8 mouse cellular contexts compared by ENCODE assay signal in genomic region chr6:67138302-67139011, GRCm38 (mm10).
DNase-seq lines count a peak whose midpoint lies in the region; ATAC-seq and TF ChIP-seq lines count a peak whose summit lies in the region.

No protein-coding gene starts in this region.

- no peak for ATAC-seq in heart, embryonic 12.5 days (ENCODE audit: insufficient number of reproducible peaks, low FRiP score)
- no peak for ATAC-seq in midbrain, embryonic 11.5 days (ENCODE audit: low FRiP score)

- H3K4me3 ChIP-seq in heart, embryonic 12.5 days, result no peak overlapping the region
- H3K4me3 ChIP-seq in ES-Bruce4 (ENCODE audit: low read depth, low read length), result 0 out of 2 replicates have a peak overlapping the region, but pooled peaks have one; percentile 1
- no peak overlapping the region for H3K4me3 ChIP-seq in cortical plate, adult 2 months (ENCODE audit: insufficient read depth, low read length)
- no peak overlapping the region for H3K4me3 ChIP-seq in midbrain, embryonic 11.5 days (ENCODE audit: low read depth, low read length)

- H3K27ac ChIP-seq in heart, embryonic 12.5 days (ENCODE audit: poor library complexity, severe bottlenecking), result no peak overlapping the region
- no peak overlapping the region for H3K27ac ChIP-seq in ES-Bruce4 (ENCODE audit: insufficient read depth, low read length)
- H3K27ac ChIP-seq in cortical plate, adult 2 months (ENCODE audit: insufficient read depth, low read length), result no peak overlapping the region
- H3K27ac ChIP-seq in midbrain, embryonic 11.5 days (ENCODE audit: low read depth, low read length), result no peak overlapping the region

- TF ChIP-seq POLR2A in ES-Bruce4 (IDR thresholded peaks at IDR 0.05; ENCODE audit: insufficient read depth, low read length), result no peak
- no peak for TF ChIP-seq POLR2A in cortical plate, adult 2 months (IDR thresholded peaks at IDR 0.05; ENCODE audit: extremely low read depth, insufficient read depth, low read length)

- no peak overlapping the region for H3K4me2 ChIP-seq in heart, embryonic 12.5 days
- H3K4me2 ChIP-seq in midbrain, embryonic 11.5 days, result no peak overlapping the region

- TF ChIP-seq EP300 in ES-Bruce4 (IDR thresholded peaks at IDR 0.05; ENCODE audit: insufficient read depth, low read depth, low read length), result no peak

- H3K4me1 ChIP-seq in heart, embryonic 12.5 days (replicated peaks), result peaks cover 13% of the 10 kb centered on the region
- peaks cover 7% of the 10 kb centered on the region for H3K4me1 ChIP-seq in ES-Bruce4 (ENCODE audit: control insufficient read depth, insufficient read depth, low read length)
- no peaks in the 10 kb centered on the region for H3K4me1 ChIP-seq in cortical plate, adult 2 months (ENCODE audit: control insufficient read depth, insufficient read depth, low read length)
- H3K4me1 ChIP-seq in midbrain, embryonic 11.5 days (ENCODE audit: control insufficient read depth, insufficient read depth, low read length), result no peaks in the 10 kb centered on the region

- H3K9me3 ChIP-seq in heart, embryonic 12.5 days (replicated peaks), result no peaks in the 10 kb centered on the region
- no peaks in the 10 kb centered on the region for H3K9me3 ChIP-seq in ES-Bruce4 (replicated peaks; ENCODE audit: control insufficient read depth, insufficient read depth, low read length, poor library complexity, severe bottlenecking)
- no peaks in the 10 kb centered on the region for H3K9me3 ChIP-seq in midbrain, embryonic 11.5 days (ENCODE audit: control insufficient read depth, low read length)

- H3K27me3 ChIP-seq in heart, embryonic 12.5 days (replicated peaks), result peaks cover 65% of the 10 kb centered on the region
- no peaks in the 10 kb centered on the region for H3K27me3 ChIP-seq in ES-Bruce4 (ENCODE audit: control insufficient read depth, insufficient read depth, low read length, poor library complexity, severe bottlenecking)
- H3K27me3 ChIP-seq in midbrain, embryonic 11.5 days (ENCODE audit: control insufficient read depth, insufficient read depth, low read length), result no peaks in the 10 kb centered on the region

- 62% methylated on average over 13 of the region's 13 CpGs for WGBS in heart, embryonic 12.5 days
- 18% methylated on average over 13 of the region's 13 CpGs for WGBS in large intestine, adult 2 months
- 75% methylated on average over 13 of the region's 13 CpGs for WGBS in midbrain, embryonic 11.5 days

- no peaks in the 10 kb centered on the region for H3K36me3 ChIP-seq in heart, embryonic 12.5 days
- no peaks in the 10 kb centered on the region for H3K36me3 ChIP-seq in ES-Bruce4 (ENCODE audit: control insufficient read depth, insufficient read depth, low read length, poor library complexity, severe bottlenecking)
- no peaks in the 10 kb centered on the region for H3K36me3 ChIP-seq in midbrain, embryonic 11.5 days (ENCODE audit: control insufficient read depth, insufficient read depth, low read length)

- H3K9ac ChIP-seq in heart, embryonic 12.5 days, result no peak overlapping the region
- 0 out of 2 replicates have a peak overlapping the region, but pooled peaks have one; percentile 23 for H3K9ac ChIP-seq in ES-Bruce4 (ENCODE audit: low read depth, poor library complexity, severe bottlenecking)
- H3K9ac ChIP-seq in midbrain, embryonic 11.5 days (ENCODE audit: low read length), result no peak overlapping the region

- peak; percentile 90 for DNase-seq in heart, adult 11 months
- DNase-seq in large intestine, adult 2 months (ENCODE audit: low read depth, low spot score), result peak; percentile 46
- no peak for DNase-seq in right cerebral cortex, adult 2 months (ENCODE audit: low spot score in 2 of 2)
- DNase-seq in spleen, postnatal 36 days (ENCODE audit: low spot score in 2 of 2), result no peak
- DNase-seq in midbrain, embryonic 11.5 days (ENCODE audit: low spot score, missing footprints), result no peak

- TF ChIP-seq CTCF in ES-Bruce4 (IDR thresholded peaks at IDR 0.05; ENCODE audit: low read depth, low read length), result no peak
- TF ChIP-seq CTCF in cortical plate, adult 2 months (IDR thresholded peaks at IDR 0.05; ENCODE audit: extremely low read depth, insufficient read depth, low read length), result 0 out of 2 replicates have a peak, but pooled peaks have one; percentile 17

Comparison
In these comparisons a context has a peak if more than half of its experiments do, and no peak if none do; other contexts are left out.
1. DNase-seq: peak in heart, adult 11 months (single experiment) and large intestine, adult 2 months (single experiment); none in right cerebral cortex, adult 2 months (0 of 2), spleen, postnatal 36 days (0 of 2) and midbrain, embryonic 11.5 days (single experiment).